Mouse (Mus musculus): ENCODE data around the gene Zfp932.
"Not testable (repeated sequence)": the region's sequence is repeated elsewhere in the genome, so short reads cannot be mapped to it uniquely, and the experiment has no call there.

Gene Zfp932

DNA sequence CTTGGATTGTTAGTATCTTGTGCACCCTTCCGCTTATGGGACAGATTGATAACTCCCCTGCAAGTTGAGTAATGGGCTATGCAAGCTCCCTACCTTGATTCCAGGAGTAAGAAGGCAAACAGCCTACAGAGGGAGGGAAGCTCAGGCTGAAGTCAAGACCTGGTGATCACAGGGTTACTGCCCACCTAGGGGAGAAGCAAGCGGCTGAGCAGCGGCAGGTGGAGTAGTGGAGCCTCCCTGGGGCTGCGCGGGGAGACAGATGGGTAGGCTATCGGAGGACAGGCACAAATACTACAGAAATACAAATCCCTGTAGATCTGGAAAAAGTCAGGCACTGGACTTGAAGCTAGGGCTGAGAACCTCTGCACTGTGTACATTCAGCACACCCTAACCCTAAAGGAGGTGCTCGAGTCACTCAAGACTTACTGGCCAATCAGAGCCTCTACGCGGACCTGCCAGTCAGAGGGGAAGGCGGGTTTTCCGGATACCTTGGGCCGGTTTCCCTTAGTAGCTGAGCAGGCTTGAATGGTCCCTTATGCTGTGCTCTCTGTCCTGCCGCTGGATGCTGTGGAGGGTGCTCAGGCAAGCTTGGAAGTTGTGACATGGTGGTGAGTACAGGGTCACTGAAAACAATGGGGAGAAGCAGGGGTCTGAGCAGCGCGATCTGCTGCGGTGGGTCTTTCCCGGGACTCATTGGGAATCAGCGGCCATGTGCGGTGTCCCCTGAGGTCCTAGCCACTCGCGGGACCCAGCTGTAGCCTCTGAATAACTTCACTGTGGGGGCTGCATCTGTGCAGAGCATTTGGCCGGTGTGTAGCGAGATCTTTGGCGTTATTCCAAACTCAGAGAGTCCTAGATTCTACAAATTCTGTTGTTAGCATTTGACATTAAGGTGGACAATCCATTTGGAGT, at the start of gene Zfp932:
TSS of gene Zfp932 (plus strand) at position 496 of the 912 bp plus-strand sequence.
- peak; percentile 86 to 94 for DNase-seq (ENCODE audit: inconsistent age in 2 of 2, low spot score in 1 of 2)

- DNase-seq (ENCODE audit: inconsistent age in 2 of 2, low spot score in 1 of 2), result no peak
These were observed 46.0 kb upstream of the Zfp932 start for GRCm38 (mm10) chr5:109950281-109950680.

- DNase-seq (ENCODE audit: inconsistent age in 2 of 2, low spot score in 1 of 2), result not testable (repeated sequence)
These were observed 15.6 kb upstream of the Zfp932 start for GRCm38 (mm10) chr5:109980743-109981142.

DNA sequence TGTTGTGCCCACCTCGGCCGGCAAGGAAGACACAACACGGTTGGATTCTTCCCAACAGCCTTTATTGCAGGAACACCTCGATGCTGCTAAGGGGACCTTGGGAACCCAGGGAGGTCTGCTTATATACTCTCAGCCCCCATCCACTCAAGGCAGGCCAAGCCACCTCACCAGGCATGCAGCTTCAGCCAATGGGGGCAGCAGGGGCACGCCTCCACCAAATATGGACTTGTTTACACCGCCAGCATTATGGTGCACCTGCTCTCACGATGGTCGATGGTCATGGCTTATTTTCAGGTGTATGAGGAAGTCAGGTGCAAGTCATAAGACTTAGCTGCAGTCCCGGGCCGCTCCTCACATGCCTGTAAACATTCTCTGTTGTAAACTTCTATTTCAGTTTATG, 860 bp upstream of the Zfp932 start:
- DNase-seq (ENCODE audit: inconsistent age in 2 of 2, low spot score in 1 of 2), result peak in 1 of 2 experiments; percentile 20

- not testable (repeated sequence) for DNase-seq (ENCODE audit: inconsistent age in 2 of 2, low spot score in 1 of 2)
These were observed 19.5 kb downstream of the Zfp932 start for GRCm38 (mm10) chr5:110015775-110016174.

- no peak for DNase-seq (ENCODE audit: inconsistent age in 2 of 2, low spot score in 1 of 2)
These were observed 27.0 kb downstream of the Zfp932 start for GRCm38 (mm10) chr5:110023273-110023672.

DNA sequence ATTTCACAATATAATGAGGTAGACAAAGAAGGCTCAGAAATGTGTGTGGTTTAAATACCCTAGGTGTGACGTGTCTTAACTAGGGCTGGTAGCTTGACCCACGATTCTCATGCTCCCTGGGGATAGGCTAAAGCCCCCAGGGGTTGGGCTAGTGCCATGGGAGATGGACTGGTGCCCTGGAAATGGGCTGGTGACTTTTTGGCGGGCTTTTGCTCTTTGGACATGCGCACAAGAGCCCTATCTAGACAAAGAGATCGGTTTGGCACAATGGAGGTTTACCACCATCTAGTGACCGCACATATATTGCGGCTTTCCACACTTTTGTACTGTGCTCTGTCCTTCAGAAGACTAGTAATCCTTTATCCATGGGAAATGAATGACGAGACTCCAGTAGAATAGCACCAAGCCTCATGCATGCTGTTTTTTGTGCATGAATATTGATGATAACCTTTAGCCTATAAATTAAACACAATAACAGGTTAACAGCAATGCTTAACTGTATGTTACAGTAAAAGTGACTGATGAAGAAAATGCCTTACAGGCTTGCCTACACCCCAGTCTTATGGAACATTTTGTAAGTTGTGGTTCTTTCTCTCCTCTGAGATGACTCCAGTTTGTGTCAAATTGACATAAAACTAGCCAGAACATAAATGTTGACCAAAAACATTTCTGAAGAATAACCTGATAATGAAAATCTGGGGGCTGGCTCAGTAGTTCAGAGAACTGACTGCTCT, 27.5 kb downstream of the Zfp932 start:
- peak; percentile 30 to 75 for DNase-seq (ENCODE audit: inconsistent age in 2 of 2, low spot score in 1 of 2)

DNA sequence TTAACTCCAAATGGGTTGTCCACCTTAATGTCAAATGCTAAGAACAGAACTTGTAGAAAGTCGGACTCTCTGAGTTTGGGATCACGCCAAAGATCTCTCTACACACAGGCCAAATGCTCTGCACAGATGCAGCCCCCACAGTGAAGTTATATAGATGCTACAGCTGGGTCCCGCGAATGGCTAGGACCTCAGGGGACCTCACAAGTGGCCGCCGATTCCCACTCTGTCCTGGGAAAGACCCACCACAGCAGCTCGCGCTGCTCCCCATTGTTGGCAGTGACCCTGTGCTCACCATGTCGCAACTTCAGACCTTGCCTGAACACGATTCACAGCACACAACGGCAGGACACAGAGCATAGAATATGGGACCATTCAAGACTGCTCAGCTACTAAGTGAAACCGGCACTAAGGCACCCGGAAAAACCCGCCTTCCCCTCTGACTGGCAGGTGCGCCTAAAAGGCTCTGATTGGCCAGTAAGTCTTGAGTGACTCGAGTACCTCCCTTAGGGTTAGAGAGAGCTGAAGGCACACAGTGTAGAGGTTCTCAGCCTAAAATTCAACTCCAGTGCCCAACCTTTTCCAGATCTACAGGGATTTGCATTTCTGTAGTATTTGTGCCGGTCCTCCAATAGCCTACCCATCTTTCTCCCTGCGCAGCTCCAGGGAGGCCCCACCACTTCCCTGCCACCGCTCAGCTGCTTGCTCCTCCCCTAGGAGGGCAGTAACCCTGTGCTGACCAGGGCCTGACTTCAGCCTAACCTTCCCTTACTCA, 61.5 kb downstream of the Zfp932 start:
- peak; percentile 89 to 97 for DNase-seq (ENCODE audit: inconsistent age in 2 of 2, low spot score in 1 of 2)

All from adrenal gland, adult (tissue).